Mouse (Mus musculus) mammary gland, adult 2 months (tissue): ENCODE results near the gene Tcp11l2. TPM values are rescaled to one million over a fixed set of nuclear protein-coding genes. Genes with fewer than 3 reads are reported as not detected.

ENCODE experiments used
- polyA plus RNA-seq: library from polyadenylated mRNA; depleted of rRNA; stranded (reverse); fragments of >200 nt; gene quantifications from 2 replicates; pipeline ENCODE4 v1.2.3, GENCODE M21; 2012; ENCODE audit warnings: low replicate concordance; rRNA removed

The Tcp11l2 gene
- polyA plus RNA-seq = 68.2 and 68.9 TPM in 2 replicates

DNA sequence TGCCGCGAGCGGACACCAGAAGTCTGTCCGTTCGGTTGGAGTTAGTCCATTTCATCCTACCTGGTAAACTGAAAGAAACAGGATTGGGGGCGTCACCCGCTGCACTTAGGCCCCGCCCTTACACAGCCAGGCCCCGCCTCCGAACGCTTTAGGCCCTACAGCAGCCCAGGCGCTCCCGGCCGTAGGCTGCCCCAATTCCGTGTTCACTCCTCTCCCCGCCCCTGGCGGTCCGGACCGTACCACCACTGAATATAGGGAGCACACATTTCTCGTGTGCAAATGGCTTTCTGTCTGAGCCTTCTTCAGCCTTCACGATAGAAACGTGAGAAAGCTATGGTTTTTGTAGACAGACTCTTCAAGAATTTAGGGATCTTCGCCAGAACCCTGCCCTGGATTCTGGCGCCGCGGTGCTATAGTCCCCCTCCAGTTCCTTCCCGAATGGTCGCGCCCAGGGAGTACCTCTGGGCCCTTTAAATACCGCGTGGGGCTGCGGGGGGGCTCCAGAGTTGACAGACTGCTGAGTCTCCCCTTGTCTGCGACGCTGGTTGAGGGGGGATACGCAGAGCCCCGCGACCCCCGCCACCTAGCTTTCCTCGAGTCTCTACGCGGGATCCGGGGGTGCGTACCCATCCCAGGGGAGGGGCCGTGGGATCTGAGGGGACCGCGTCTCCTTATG, at the start of gene Tcp11l2:
Tcp11l2 (plus strand) TSS at position 232 of the 676 bp plus-strand sequence.

DNA sequence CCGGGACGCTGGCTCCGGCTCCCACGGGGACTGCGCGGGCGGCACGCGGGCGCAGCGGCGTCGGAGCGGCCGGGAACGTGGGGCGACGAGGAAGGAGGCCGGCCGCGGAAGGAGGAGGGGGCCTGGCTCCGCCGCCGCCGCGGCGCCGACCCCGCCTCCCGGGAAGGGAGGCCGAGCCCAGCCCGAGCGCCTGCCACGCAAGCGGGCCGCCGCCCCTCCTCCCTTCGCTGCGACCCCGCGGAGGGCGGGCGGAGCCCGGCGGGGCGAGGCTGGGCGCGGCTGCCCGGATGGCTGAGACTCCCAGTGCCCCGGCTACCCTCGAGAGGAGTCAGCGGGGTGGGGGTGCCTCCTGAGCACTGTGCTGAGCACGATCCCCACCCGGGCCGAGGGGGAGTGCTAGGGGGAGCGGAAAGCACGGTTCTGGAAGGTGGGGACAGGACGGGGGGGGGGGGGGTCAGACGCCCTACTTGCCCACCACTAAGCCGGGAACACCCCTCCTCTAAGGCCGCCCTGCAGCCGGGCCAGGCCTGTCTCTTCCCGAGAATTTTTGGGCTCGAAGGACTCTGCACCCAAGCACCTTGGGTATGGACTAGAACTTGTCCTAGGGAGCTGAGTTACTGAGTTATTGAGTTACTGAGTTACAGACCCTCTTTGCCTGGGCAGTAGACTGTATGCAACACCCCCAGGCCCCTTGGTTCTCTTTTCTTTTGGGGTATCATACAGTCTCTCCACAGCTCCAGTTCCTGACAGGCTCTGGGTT, 42.3 kb upstream of the Tcp11l2 start, which contains the start of gene Ckap4:
Ckap4 (minus strand) TSS at position 151 of the 760 bp plus-strand sequence.

DNA sequence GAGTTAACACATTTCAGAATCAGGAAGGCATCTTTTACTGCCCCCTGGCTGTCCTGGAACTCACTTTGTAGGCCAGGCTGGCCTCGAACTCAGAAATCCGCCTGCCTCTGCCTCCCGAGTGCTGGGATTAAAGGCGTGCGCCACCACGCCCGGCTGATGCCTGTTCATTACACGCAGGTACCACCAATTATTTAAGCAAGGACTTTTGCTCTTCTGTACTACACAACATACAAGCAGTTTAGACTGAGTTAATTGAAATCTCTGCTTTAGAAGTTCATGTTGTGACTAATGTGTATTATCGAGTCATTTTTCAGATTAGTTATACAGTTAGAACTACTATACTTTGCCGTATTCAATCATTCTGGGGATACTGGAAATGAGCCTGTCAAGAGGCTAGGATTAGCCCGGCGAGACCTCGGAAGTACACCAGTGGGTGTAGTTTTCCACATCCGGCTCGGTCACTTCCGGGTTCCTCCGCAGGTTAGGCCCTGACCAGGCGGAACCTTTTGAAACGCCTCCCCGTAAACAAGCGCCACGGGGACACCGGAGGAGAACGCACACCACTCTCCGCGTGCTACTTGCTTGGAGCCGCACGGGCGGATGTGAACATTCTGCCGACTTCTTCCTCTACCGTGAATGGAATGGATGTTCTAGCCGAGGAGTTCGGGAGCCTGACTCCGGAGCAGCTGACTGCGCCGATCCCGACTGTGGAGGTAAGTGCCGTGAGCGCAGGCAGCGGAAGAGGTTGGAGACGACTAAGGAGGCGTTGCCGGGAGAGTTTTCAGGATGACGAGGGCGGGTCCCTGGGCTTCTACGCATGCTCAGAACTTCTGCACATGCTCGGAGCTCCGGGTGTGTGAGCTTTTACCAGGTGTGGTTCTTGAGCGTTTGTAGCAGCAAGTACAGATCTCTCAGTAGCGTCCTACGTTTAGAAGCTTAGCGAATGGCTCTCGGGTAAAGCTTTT, 45.7 kb downstream of the Tcp11l2 start, which contains the start of gene Polr3b:
Polr3b (plus strand) TSS at position 467 of the 965 bp plus-strand sequence.

Other genes with a start within 250 kb of the Tcp11l2 start
- 8.0 and 11.5 TPM in 2 replicates for gene Nuak1, start 136.0 kb upstream of the Tcp11l2 start, polyA plus RNA-seq
- 13.8 and 25.0 TPM in 2 replicates for gene Ckap4, start 42.6 kb upstream of the Tcp11l2 start, polyA plus RNA-seq
- 3.2 and 4.5 TPM in 2 replicates for gene Polr3b, start 45.7 kb downstream of the Tcp11l2 start, polyA plus RNA-seq
- 0.07 and 0.11 TPM in 2 replicates for gene Rfx4, start 179.4 kb downstream of the Tcp11l2 start, polyA plus RNA-seq